Comparison of ENCODE assay signal across 8 mouse cellular contexts in genomic region chr13:55593254-55593747, GRCm38 (mm10). TPM values are rescaled to one million over a fixed set of nuclear protein-coding genes. Genes with fewer than 3 reads are reported as not detected.
DNase-seq lines count a peak whose midpoint lies in the region; ATAC-seq and TF ChIP-seq lines count a peak whose summit lies in the region.

No protein-coding gene starts in this region.

- no peak for TF ChIP-seq CTCF in kidney, postnatal 0 days (IDR thresholded peaks at IDR 0.05; ENCODE audit: low read depth)
- no peak for TF ChIP-seq CTCF in hindbrain, postnatal 0 days (IDR thresholded peaks at IDR 0.05; ENCODE audit: low read depth)

- H3K4me1 ChIP-seq in kidney, postnatal 0 days (replicated peaks; ENCODE audit: insufficient read depth, low read length): peaks cover 4% of the 10 kb centered on the region
- H3K4me1 ChIP-seq in hindbrain, postnatal 0 days (ENCODE audit: insufficient read depth, low read length): no peaks in the 10 kb centered on the region

- H3K27me3 ChIP-seq in kidney, postnatal 0 days (ENCODE audit: insufficient read depth, low read length): no peaks in the 10 kb centered on the region
- no peaks in the 10 kb centered on the region for H3K27me3 ChIP-seq in hindbrain, postnatal 0 days (ENCODE audit: insufficient read depth, low read length)
- no peaks in the 10 kb centered on the region for H3K27me3 ChIP-seq in myocyte (ENCODE audit: control insufficient read depth, insufficient read depth, insufficient read length)

- no peak for TF ChIP-seq POLR2A in myocyte (IDR thresholded peaks at IDR 0.05; ENCODE audit: insufficient read length, low read depth)

- under 1% methylated on average over 30 of the region's 31 CpGs for WGBS in kidney, postnatal 0 days
- 1% methylated on average over 31 of the region's 31 CpGs for WGBS in hindbrain, postnatal 0 days

- H3ac ChIP-seq in myocyte (ENCODE audit: control insufficient read depth, insufficient read length): peak overlapping the region; percentile 60

- peak overlapping the region; percentile 86 for H3K4me3 ChIP-seq in kidney, postnatal 0 days (replicated peaks; ENCODE audit: low read depth, low read length)
- H3K4me3 ChIP-seq in hindbrain, postnatal 0 days (ENCODE audit: low read length): peak overlapping the region; percentile 88
- H3K4me3 ChIP-seq in myocyte: peak overlapping the region; percentile 86

- peak overlapping the region; percentile 88 for H3K9ac ChIP-seq in kidney, postnatal 0 days (ENCODE audit: low read depth, low read length)
- peak overlapping the region; percentile 73 for H3K9ac ChIP-seq in hindbrain, postnatal 0 days (replicated peaks; ENCODE audit: low read length)

- 0 out of 2 replicates have a peak overlapping the region, but pooled peaks have one; percentile 37 for H3K27ac ChIP-seq in kidney, postnatal 0 days
- peak overlapping the region; percentile 76 for H3K27ac ChIP-seq in hindbrain, postnatal 0 days

- DNase-seq in kidney, postnatal 0 days (ENCODE audit: low spot score): peak; percentile 20
- no peak for DNase-seq in kidney, adult 11 months
- no peak for DNase-seq in hindbrain, postnatal 0 days (ENCODE audit: low spot score)
- DNase-seq in spleen, postnatal 10 days (ENCODE audit: low spot score in 2 of 2): no peak
- DNase-seq in layer of hippocampus, adult 9-10 months (ENCODE audit: low spot score): no peak
- DNase-seq in urinary bladder, adult 2 months (ENCODE audit: low spot score): no peak

- no peaks in the 10 kb centered on the region for H3K9me3 ChIP-seq in kidney, postnatal 0 days (replicated peaks; ENCODE audit: low read length)
- H3K9me3 ChIP-seq in hindbrain, postnatal 0 days (ENCODE audit: low read length): no peaks in the 10 kb centered on the region

- H3K79me2 ChIP-seq in myocyte (ENCODE audit: control insufficient read depth, insufficient read depth): peaks cover 17% of the 10 kb centered on the region

- peak overlapping the region; percentile 73 for H3K4me2 ChIP-seq in kidney, postnatal 0 days (ENCODE audit: low read length)
- H3K4me2 ChIP-seq in hindbrain, postnatal 0 days (ENCODE audit: low read depth, low read length): peak overlapping the region; percentile 80
- H3K4me2 ChIP-seq in myocyte (ENCODE audit: low read depth): peak overlapping the region; percentile 83

- H3K36me3 ChIP-seq in kidney, postnatal 0 days (ENCODE audit: insufficient read depth, low read length): peaks cover 24% of the 10 kb centered on the region
- peaks cover 18% of the 10 kb centered on the region for H3K36me3 ChIP-seq in hindbrain, postnatal 0 days (ENCODE audit: insufficient read depth, low read length)
- peaks cover 16% of the 10 kb centered on the region for H3K36me3 ChIP-seq in myocyte (ENCODE audit: control insufficient read depth, insufficient read depth)

- ATAC-seq in kidney, postnatal 0 days (replicated peaks; ENCODE audit: low FRiP score, low read depth): peak; percentile 37
- 0 out of 2 replicates have a peak, but pooled peaks have one; percentile 11 for ATAC-seq in common myeloid progenitor, adult 5-6 weeks (replicated peaks; ENCODE audit: low read depth, poor library complexity, severe bottlenecking)
- ATAC-seq in hindbrain, postnatal 0 days: peak; percentile 56

TF ChIP-seq in myocyte, 11 proteins besides CTCF, POLR2A, EP300 and RAD21:
- no peak for TF ChIP-seq E2F4 (IDR thresholded peaks at IDR 0.05; ENCODE audit: insufficient read depth)
- TF ChIP-seq MYOD1 (IDR thresholded peaks at IDR 0.05; ENCODE audit: control insufficient read depth in 1 of 3, insufficient read length in 2 of 3, low read depth in 2 of 3): no peak
- TF ChIP-seq TCF12 (IDR thresholded peaks at IDR 0.05; ENCODE audit: insufficient read depth, poor library complexity, severe bottlenecking): no peak

RNA-seq across cellular contexts. Expression of gene B4galt7, which starts 6.4 kb away (rescaled TPM):
- polyA plus RNA-seq in kidney, postnatal 0 days (2015; fragmentation: Nextera tagmentation; extraction: Ambion mirVana): 20.1 and 22.8 TPM in 2 replicates
- total RNA-seq in common myeloid progenitor, adult 5-6 weeks (2017): 13.3 and 14.2 TPM in 2 replicates
- total RNA-seq in hindbrain, postnatal 0 days (2014; rRNA removed): 66.7 and 66.8 TPM in 2 replicates
- polyA plus RNA-seq in hindbrain, postnatal 0 days (2015; fragmentation: Nextera tagmentation; extraction: Ambion mirVana): 42.9 and 44.0 TPM in 2 replicates
- 23.1 TPM for polyA plus RNA-seq in myocyte (2012; fragmentation: generic; extraction: Trizol)
- polyA plus RNA-seq in urinary bladder, adult 2 months (2012; rRNA removed): 17.7 and 22.1 TPM in 2 replicates

RNA-seq across cellular contexts. Expression of gene Tmed9, which starts 19.8 kb away (rescaled TPM):
- polyA plus RNA-seq in kidney, postnatal 0 days (2015; fragmentation: Nextera tagmentation; extraction: Ambion mirVana): 136 and 160 TPM in 2 replicates
- total RNA-seq in common myeloid progenitor, adult 5-6 weeks (2017): 149 and 150 TPM in 2 replicates
- 59.3 and 66.7 TPM in 2 replicates for total RNA-seq in hindbrain, postnatal 0 days (2014; rRNA removed)
- 105 and 117 TPM in 2 replicates for polyA plus RNA-seq in hindbrain, postnatal 0 days (2015; fragmentation: Nextera tagmentation; extraction: Ambion mirVana)
- 200 TPM for polyA plus RNA-seq in myocyte (2012; fragmentation: generic; extraction: Trizol)
- 136 and 157 TPM in 2 replicates for polyA plus RNA-seq in urinary bladder, adult 2 months (2012; rRNA removed)

RNA-seq across cellular contexts. Expression of gene Fam193b, which starts 22.4 kb away (rescaled TPM):
- 23.9 and 24.9 TPM in 2 replicates for polyA plus RNA-seq in kidney, postnatal 0 days (2015; fragmentation: Nextera tagmentation; extraction: Ambion mirVana)
- 18.4 and 28.0 TPM in 2 replicates for total RNA-seq in common myeloid progenitor, adult 5-6 weeks (2017)
- 60.2 and 87.5 TPM in 2 replicates for total RNA-seq in hindbrain, postnatal 0 days (2014; rRNA removed)
- 38.8 and 38.9 TPM in 2 replicates for polyA plus RNA-seq in hindbrain, postnatal 0 days (2015; fragmentation: Nextera tagmentation; extraction: Ambion mirVana)
- polyA plus RNA-seq in myocyte (2012; fragmentation: generic; extraction: Trizol): 13.5 TPM
- 86.0 and 97.9 TPM in 2 replicates for polyA plus RNA-seq in urinary bladder, adult 2 months (2012; rRNA removed)

RNA-seq across cellular contexts. Expression of gene Caml, which starts 29.5 kb away (rescaled TPM):
- 50.6 and 53.0 TPM in 2 replicates for polyA plus RNA-seq in kidney, postnatal 0 days (2015; fragmentation: Nextera tagmentation; extraction: Ambion mirVana)
- 62.9 and 63.5 TPM in 2 replicates for total RNA-seq in common myeloid progenitor, adult 5-6 weeks (2017)
- total RNA-seq in hindbrain, postnatal 0 days (2014; rRNA removed): 70.3 and 76.2 TPM in 2 replicates
- 105 and 115 TPM in 2 replicates for polyA plus RNA-seq in hindbrain, postnatal 0 days (2015; fragmentation: Nextera tagmentation; extraction: Ambion mirVana)
- polyA plus RNA-seq in myocyte (2012; fragmentation: generic; extraction: Trizol): 27.8 TPM
- 44.0 and 46.8 TPM in 2 replicates for polyA plus RNA-seq in urinary bladder, adult 2 months (2012; rRNA removed)

RNA-seq across cellular contexts. Expression of gene Ddx46, which starts 41.5 kb away (rescaled TPM):
- polyA plus RNA-seq in kidney, postnatal 0 days (2015; fragmentation: Nextera tagmentation; extraction: Ambion mirVana): 27.4 and 28.3 TPM in 2 replicates
- 120 and 155 TPM in 2 replicates for total RNA-seq in common myeloid progenitor, adult 5-6 weeks (2017)
- total RNA-seq in hindbrain, postnatal 0 days (2014; rRNA removed): 17.9 and 18.7 TPM in 2 replicates
- 19.9 and 23.4 TPM in 2 replicates for polyA plus RNA-seq in hindbrain, postnatal 0 days (2015; fragmentation: Nextera tagmentation; extraction: Ambion mirVana)
- 8.7 TPM for polyA plus RNA-seq in myocyte (2012; fragmentation: generic; extraction: Trizol)
- 33.9 and 35.8 TPM in 2 replicates for polyA plus RNA-seq in urinary bladder, adult 2 months (2012; rRNA removed)
